Mouse (Mus musculus) erythroblast, embryonic 14.5 days (primary cell): ENCODE results near the gene 9430097D07Rik. TPM values are rescaled to one million over a fixed set of nuclear protein-coding genes. Genes with fewer than 3 reads are reported as not detected.
A peak's percentile ranks its signal among the peaks of the same experiment; 100 is the strongest.

ENCODE experiments used
- H3K27me3 ChIP-seq: 2 replicates; pipeline ENCODE4 v1.6.1; 2012; ENCODE audit warnings: inconsistent platforms; ENCODE audit not compliant: control insufficient read depth
- H3K36me3 ChIP-seq: 2 replicates; pipeline ENCODE4 v1.6.1; 2012; ENCODE audit warnings: mild to moderate bottlenecking, inconsistent platforms; ENCODE audit not compliant: control insufficient read depth
- H3K4me1 ChIP-seq: 2 replicates; pipeline ENCODE4 v1.6.1; 2012; ENCODE audit warnings: inconsistent platforms; ENCODE audit not compliant: control insufficient read depth
- H3K4me3 ChIP-seq: replicated peaks from 2 replicates; pipeline ENCODE3; 2012; ENCODE audit warnings: moderate library complexity, mild to moderate bottlenecking, inconsistent platforms
- H3K9me3 ChIP-seq: 2 replicates; pipeline ENCODE4 v1.6.1; 2012; ENCODE audit warnings: low read length, inconsistent platforms, mixed read lengths; ENCODE audit not compliant: control insufficient read depth
- GATA1 ChIP-seq: IDR thresholded peaks from 2 replicates; pipeline ENCODE4 v1.6.1; 2012; ENCODE audit warnings: low read length, inconsistent platforms, mixed read lengths
- TAL1 ChIP-seq: IDR thresholded peaks from 3 replicates; pipeline ENCODE4 v1.6.1; 2012; ENCODE audit warnings: low read length, inconsistent platforms, mixed read lengths
- polyA plus RNA-seq: library from polyadenylated mRNA; stranded (reverse); fragments of >175 nt; gene quantifications from 2 replicates; pipeline ENCODE4 v1.2.3, GENCODE M21; 2012

Gene 9430097D07Rik
- not detected in 2 replicates for polyA plus RNA-seq

DNA sequence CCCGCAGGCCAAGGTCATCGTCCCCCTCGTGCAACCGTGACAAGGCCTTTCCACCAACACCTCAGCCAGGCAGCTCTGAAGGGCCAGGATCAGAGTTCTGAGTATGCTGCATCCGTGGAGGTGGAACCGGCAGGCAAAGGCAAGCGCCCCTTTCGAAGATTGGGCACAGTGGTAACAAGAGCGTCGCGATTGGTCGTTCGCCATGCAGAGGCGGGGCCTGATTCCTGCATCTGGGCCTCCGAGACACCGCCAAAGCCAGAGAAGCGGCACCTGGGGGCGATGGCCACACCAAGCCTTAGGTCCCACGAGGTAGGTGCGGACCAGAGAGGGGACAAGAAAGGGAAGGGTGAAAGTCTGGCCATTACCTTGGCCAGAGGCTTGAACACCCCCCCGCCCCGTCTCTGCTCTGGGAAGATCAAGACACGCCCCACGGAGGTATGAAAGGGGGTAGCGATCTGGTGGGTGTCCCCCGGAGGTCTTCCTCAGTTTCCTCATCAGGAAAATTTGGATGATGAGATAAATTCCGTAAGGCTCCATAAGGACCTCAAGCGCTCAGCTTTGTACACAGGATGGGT is at the start of gene 9430097D07Rik:
Gene 9430097D07Rik (minus strand): TSS at position 99 of the 575 bp plus-strand sequence.
- TF ChIP-seq GATA1 (no peak), TAL1 (no peak)
- Histone ChIP-seq H3K4me3 (peak within 1 kb of the TSS; percentile 56), H3K36me3 (peaks cover 19% of the 10 kb centered on the region), H3K4me1 (peaks cover 27% of the 10 kb centered on the region), H3K9me3 (no peaks in the 10 kb centered on the region), H3K27me3 (peaks cover 42% of the 10 kb centered on the region)

DNA sequence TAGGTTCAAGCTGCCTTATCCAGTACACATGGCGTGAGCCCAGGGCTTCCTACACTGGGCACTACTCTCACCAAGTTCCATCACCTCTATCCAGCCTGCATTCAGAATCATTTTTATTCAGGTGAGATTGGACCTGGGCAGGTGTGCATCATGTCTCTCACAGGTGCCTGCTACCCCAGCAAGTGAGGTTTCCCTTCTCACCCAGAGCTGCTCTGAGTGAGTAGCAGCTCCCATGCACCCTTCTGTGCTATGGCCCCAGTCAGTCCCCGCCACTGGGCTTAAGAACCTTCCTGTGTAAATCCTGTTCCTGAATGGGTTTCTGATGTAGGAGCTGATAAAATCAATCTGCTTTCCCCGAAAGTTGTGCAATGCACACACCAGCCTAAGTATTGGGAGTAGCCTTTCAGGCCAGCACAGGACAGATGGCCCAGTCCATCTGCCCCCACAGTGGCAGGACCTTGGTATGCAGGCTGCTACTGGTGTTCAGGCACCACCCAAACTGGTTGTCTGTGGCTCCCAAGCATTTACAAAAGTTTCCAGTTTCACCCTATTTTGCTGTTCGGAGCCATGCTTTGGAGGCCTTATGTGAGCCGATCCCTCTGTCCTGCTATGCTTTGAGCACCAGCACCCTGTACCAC is 48.7 kb upstream of the 9430097D07Rik start:
- H3K27me3 ChIP-seq = no peaks in the 10 kb centered on the region
- no peak overlapping the region for H3K4me3 ChIP-seq
- H3K4me1 ChIP-seq = peaks cover 40% of the 10 kb centered on the region
- TF ChIP-seq GATA1 (no peak), TAL1 (no peak)
- peaks cover 2% of the 10 kb centered on the region for H3K36me3 ChIP-seq
- no peaks in the 10 kb centered on the region for H3K9me3 ChIP-seq

DNA sequence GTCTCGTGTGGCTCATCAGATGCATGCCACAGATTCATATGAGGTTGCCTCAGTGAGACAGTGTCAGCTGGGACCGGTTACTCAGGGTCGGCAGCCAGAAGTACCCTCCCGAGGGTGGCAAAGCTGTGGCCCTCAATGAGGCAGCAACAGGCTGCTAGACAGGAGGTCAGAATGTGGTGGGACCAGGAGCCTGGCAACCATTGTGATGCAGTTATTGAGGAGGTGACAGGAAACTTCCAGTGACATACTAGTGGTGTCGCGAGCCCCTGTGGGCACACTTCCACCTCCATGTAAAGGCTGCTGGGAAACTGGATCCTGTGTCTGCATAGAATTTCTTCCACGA is 46.0 kb upstream of the 9430097D07Rik start, which contains the start of gene Ak1:
Gene Ak1 (plus strand): TSS at position 242 of the 343 bp plus-strand sequence.
- peaks cover 5% of the 10 kb centered on the region for H3K9me3 ChIP-seq

DNA sequence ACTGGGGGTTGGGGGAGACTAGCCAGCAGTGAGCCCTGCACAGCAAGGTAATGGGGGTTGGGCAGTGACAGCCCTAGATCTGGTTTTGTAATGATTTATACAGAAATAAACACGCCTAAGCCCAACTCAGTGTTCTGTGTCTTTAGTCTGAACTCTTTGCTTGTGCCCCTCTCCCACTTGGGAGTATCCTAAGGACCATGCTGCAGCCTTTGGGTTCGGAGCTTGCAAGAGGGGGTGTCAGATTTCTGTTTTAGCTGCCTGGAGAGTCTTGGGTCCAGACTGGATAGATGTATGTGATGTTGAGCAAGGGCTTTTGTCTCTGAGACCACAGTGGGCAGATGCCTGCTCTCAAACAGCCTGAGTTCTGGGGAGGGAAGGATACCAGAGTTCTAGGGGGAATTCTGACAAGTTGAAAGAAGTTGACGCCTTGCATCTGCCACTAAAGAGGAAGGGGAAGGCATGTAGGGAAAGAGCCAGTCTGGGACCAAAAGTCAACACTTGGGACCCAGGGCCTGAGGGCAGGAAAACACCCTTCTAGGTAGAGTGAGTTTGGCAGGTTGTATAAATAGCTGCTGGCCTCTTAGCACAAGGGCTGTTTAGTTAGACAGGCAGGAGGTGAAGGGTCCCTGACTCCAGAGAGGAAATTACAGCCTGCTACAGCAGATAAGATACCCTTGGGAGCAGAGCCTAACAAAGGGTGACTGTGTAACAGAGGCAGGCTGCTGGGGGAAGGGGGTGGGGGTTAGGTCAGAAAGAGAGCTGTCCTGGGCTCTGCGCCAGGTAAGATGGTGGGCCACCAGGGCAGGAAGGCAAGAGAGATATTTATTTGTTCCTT is 45.4 kb upstream of the 9430097D07Rik start:
- peaks cover 5% of the 10 kb centered on the region for H3K9me3 ChIP-seq
- peaks cover 31% of the 10 kb centered on the region for H3K4me1 ChIP-seq
- TF ChIP-seq GATA1 (no peak), TAL1 (no peak)
- no peak overlapping the region for H3K4me3 ChIP-seq
- no peaks in the 10 kb centered on the region for H3K27me3 ChIP-seq
- peaks cover 26% of the 10 kb centered on the region for H3K36me3 ChIP-seq

More for the DNA sequence above, 46.0 kb upstream of the 9430097D07Rik start, which contains the start of gene Ak1:
- no peak within 1 kb of the TSS for H3K4me3 ChIP-seq
- peaks cover 34% of the 10 kb centered on the region for H3K4me1 ChIP-seq
- TF ChIP-seq GATA1 (no peak), TAL1 (no peak)
- H3K27me3 ChIP-seq = no peaks in the 10 kb centered on the region
- H3K36me3 ChIP-seq = peaks cover 24% of the 10 kb centered on the region

DNA sequence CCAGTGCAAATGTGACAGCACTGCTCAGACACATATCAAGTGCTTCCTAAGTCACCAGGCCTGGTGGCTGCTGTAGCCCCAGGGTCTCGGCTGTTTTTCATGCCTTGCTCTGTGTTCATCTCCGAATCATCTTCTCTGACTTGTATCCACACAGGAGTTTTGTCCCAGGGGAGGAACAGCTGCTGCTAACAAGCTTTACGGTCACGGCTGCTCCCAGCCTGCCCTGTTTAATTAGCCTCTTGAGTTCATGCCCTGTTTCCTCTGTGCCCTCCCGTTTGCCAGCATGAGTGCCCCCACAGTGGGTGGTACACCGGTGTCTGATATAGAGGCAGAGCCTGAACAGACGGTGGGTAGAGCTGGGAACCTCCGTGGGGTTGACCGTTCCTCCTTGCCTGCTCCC is 42.6 kb upstream of the 9430097D07Rik start:
- no peak for TF ChIP-seq TAL1
- peaks cover 46% of the 10 kb centered on the region for H3K36me3 ChIP-seq

DNA sequence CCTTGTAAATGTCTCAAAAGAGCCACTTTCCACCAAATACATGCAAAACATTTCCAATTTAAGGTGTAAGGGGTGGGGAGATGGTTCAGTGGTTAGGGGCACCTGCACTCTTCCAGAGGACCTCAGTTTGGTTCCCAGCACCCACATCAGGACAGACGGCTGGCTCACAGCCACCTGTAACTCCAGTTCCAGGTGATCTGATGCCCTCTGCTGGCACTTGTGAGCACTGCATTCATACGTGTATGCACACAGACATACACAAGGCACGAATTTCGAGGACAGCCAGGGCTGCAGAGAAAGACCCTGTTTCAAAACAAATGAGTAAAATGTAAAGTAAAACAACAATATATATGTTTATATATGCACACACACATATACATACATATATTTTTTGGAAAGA is 42.1 kb upstream of the 9430097D07Rik start:
- Histone ChIP-seq H3K9me3 (peaks cover 5% of the 10 kb centered on the region), H3K36me3 (peaks cover 49% of the 10 kb centered on the region), H3K27me3 (no peaks in the 10 kb centered on the region), H3K4me3 (no peak overlapping the region), H3K4me1 (peaks cover 15% of the 10 kb centered on the region)
- TF ChIP-seq TAL1 = no peak
- TF ChIP-seq GATA1 = no peak

More for the DNA sequence above, 42.6 kb upstream of the 9430097D07Rik start:
- H3K4me1 ChIP-seq = peaks cover 15% of the 10 kb centered on the region
- no peak overlapping the region for H3K4me3 ChIP-seq
- H3K27me3 ChIP-seq = no peaks in the 10 kb centered on the region
- peaks cover 5% of the 10 kb centered on the region for H3K9me3 ChIP-seq

DNA sequence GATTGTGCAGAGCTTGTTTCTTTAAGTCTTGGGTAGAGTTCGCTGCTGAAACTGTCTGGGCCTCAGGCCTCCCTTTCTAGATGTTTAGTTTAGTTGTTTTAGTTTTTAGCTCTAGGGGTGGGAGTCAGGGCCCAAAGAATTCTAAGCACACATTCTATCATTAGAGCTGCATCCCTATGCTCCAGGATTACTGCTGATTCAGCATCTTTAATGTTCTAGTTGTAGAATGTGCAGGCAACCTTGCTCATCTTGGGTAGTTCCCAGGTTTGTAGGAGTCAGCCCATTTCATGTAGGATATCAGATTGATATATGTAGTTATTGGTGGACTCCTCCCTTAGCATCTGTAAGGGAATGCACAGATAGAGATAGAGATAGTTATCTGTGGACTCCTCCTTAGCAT is 41.6 kb upstream of the 9430097D07Rik start:
- Histone ChIP-seq H3K9me3 (peaks cover 7% of the 10 kb centered on the region), H3K36me3 (peaks cover 53% of the 10 kb centered on the region), H3K4me3 (no peak overlapping the region), H3K4me1 (peaks cover 19% of the 10 kb centered on the region), H3K27me3 (no peaks in the 10 kb centered on the region)
- TF ChIP-seq TAL1 = no peak

DNA sequence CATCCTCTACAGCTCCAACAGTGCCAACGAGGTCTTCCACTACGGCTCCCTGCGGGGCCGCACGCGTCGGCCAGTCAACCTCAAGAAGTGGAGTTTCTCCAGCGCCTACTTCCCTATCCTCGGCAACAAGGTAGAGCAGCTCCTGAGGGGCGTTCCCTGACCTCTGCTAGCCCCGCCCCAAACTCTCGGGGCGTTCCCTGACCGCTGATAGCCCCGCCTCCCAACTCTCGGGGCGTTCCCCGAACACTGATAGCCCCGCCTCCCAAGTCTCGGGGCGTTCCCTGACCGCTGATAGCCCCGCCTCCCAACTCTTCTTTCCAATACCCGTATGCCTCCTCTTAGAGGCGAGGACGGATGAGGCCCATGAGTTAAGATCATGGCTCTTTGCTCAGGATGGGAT is 36.8 kb upstream of the 9430097D07Rik start:
- H3K4me3 ChIP-seq = no peak overlapping the region
- H3K4me1 ChIP-seq = peaks cover 51% of the 10 kb centered on the region
- peaks cover 36% of the 10 kb centered on the region for H3K36me3 ChIP-seq
- no peaks in the 10 kb centered on the region for H3K27me3 ChIP-seq
- TF ChIP-seq GATA1 (no peak), TAL1 (no peak)
- H3K9me3 ChIP-seq = peaks cover 3% of the 10 kb centered on the region; the same call in 1 of the 2 replicates
